8 mouse cellular contexts compared by ENCODE assay signal in genomic region chr3:126693302-126693701, GRCm38 (mm10).
DNase-seq lines count a peak whose midpoint lies in the region; ATAC-seq and TF ChIP-seq lines count a peak whose summit lies in the region.

No protein-coding gene starts in this region.

- 48% methylated on average over 7 of the region's 7 CpGs for WGBS in embryonic facial prominence, embryonic 11.5 days
- WGBS in embryonic facial prominence, embryonic 10.5 days: 53% methylated on average over 7 of the region's 7 CpGs
- 38% methylated on average over 7 of the region's 7 CpGs for WGBS in embryonic facial prominence, embryonic 12.5 days
- 2% methylated on average over 7 of the region's 7 CpGs for WGBS in lung, adult 2 months

- TF ChIP-seq POLR2A in lung, adult 2 months (IDR thresholded peaks at IDR 0.05; ENCODE audit: borderline replicate concordance, extremely low read depth, low read depth, low read length): 0 out of 2 replicates have a peak, but pooled peaks have one; percentile 27

- H3K27ac ChIP-seq in embryonic facial prominence, embryonic 11.5 days (replicated peaks; ENCODE audit: low read depth, low read length): no peak overlapping the region
- no peak overlapping the region; the same call in 1 of the 2 replicates for H3K27ac ChIP-seq in embryonic facial prominence, embryonic 10.5 days (replicated peaks)
- H3K27ac ChIP-seq in embryonic facial prominence, embryonic 12.5 days: no peak overlapping the region

- ATAC-seq in embryonic facial prominence, embryonic 11.5 days (replicated peaks; ENCODE audit: insufficient number of reproducible peaks, low FRiP score, low TSS enrichment, low read depth): no peak
- peak; percentile 44; the same call in 1 of the 2 replicates for ATAC-seq in embryonic facial prominence, embryonic 12.5 days (ENCODE audit: insufficient number of reproducible peaks, insufficient read depth, low FRiP score, low TSS enrichment)
- peak; percentile 69 for ATAC-seq in inflammation-experienced regulatory T-cells, adult 6 months
- no peak for ATAC-seq in monocyte, adult 5-6 weeks (replicated peaks; ENCODE audit: insufficient number of reproducible peaks, low FRiP score, low TSS enrichment, poor library complexity, severe bottlenecking)

- H3K4me1 ChIP-seq in embryonic facial prominence, embryonic 11.5 days (ENCODE audit: control insufficient read depth, insufficient read depth, low read length): 0 out of 2 replicates have a peak, but pooled peaks cover 2% of the 10 kb centered on the region
- peaks cover 28% of the 10 kb centered on the region for H3K4me1 ChIP-seq in embryonic facial prominence, embryonic 10.5 days
- H3K4me1 ChIP-seq in embryonic facial prominence, embryonic 12.5 days: peaks cover 5% of the 10 kb centered on the region; the same call in 1 of the 2 replicates
- peaks cover 9% of the 10 kb centered on the region; the same call in 1 of the 2 replicates for H3K4me1 ChIP-seq in lung, adult 2 months (ENCODE audit: control insufficient read depth, insufficient read depth, low read length)

- peak; percentile 56 for DNase-seq in embryonic facial prominence, embryonic 11.5 days (ENCODE audit: low spot score)
- DNase-seq in embryonic facial prominence, embryonic 10.5 days (ENCODE audit: low spot score): no peak
- peak; percentile 84 for DNase-seq in 3T3-L1 (ENCODE audit: low read depth, low spot score)
- peak; percentile 38 for DNase-seq in lung, adult 2 months
- DNase-seq in thymus, postnatal 4 days: peak; percentile 15

- no peaks in the 10 kb centered on the region for H3K27me3 ChIP-seq in embryonic facial prominence, embryonic 11.5 days (ENCODE audit: control insufficient read depth, insufficient read depth, low read length)
- H3K27me3 ChIP-seq in embryonic facial prominence, embryonic 10.5 days (replicated peaks; ENCODE audit: low read depth, poor library complexity, severe bottlenecking): no peaks in the 10 kb centered on the region
- no peaks in the 10 kb centered on the region for H3K27me3 ChIP-seq in embryonic facial prominence, embryonic 12.5 days

- no peak overlapping the region for H3K9ac ChIP-seq in embryonic facial prominence, embryonic 11.5 days (replicated peaks; ENCODE audit: low read length)
- H3K9ac ChIP-seq in embryonic facial prominence, embryonic 12.5 days: no peak overlapping the region

- TF ChIP-seq CTCF in lung, adult 2 months (IDR thresholded peaks at IDR 0.05; ENCODE audit: insufficient read depth, low read length): no peak

- H3K9me3 ChIP-seq in embryonic facial prominence, embryonic 11.5 days (replicated peaks; ENCODE audit: control insufficient read depth, low read length): no peaks in the 10 kb centered on the region
- no peaks in the 10 kb centered on the region for H3K9me3 ChIP-seq in embryonic facial prominence, embryonic 10.5 days
- no peaks in the 10 kb centered on the region for H3K9me3 ChIP-seq in embryonic facial prominence, embryonic 12.5 days

- H3K4me2 ChIP-seq in embryonic facial prominence, embryonic 11.5 days (ENCODE audit: low read depth, low read length): no peak overlapping the region
- peak overlapping the region; percentile 3; the same call in 1 of the 2 replicates for H3K4me2 ChIP-seq in embryonic facial prominence, embryonic 12.5 days (replicated peaks)

- H3K36me3 ChIP-seq in embryonic facial prominence, embryonic 11.5 days (replicated peaks; ENCODE audit: control insufficient read depth, insufficient read depth, low read depth, low read length): no peaks in the 10 kb centered on the region
- no peaks in the 10 kb centered on the region for H3K36me3 ChIP-seq in embryonic facial prominence, embryonic 10.5 days (replicated peaks)
- no peaks in the 10 kb centered on the region for H3K36me3 ChIP-seq in embryonic facial prominence, embryonic 12.5 days

- H3K4me3 ChIP-seq in embryonic facial prominence, embryonic 11.5 days (ENCODE audit: low read depth, low read length): no peak overlapping the region
- H3K4me3 ChIP-seq in embryonic facial prominence, embryonic 10.5 days: no peak overlapping the region
- no peak overlapping the region for H3K4me3 ChIP-seq in embryonic facial prominence, embryonic 12.5 days
- H3K4me3 ChIP-seq in lung, adult 2 months (replicated peaks; ENCODE audit: extremely low read depth, low read depth, low read length): peak overlapping the region; percentile 64

Comparison
In these comparisons a context has a peak if more than half of its experiments do, and no peak if none do; other contexts are left out.
1. ATAC-seq: peak in embryonic facial prominence, embryonic 12.5 days (single experiment) and inflammation-experienced regulatory T-cells, adult 6 months (single experiment); none in embryonic facial prominence, embryonic 11.5 days (single experiment) and monocyte, adult 5-6 weeks (single experiment).